Mouse (Mus musculus): ENCODE data around the gene Myrip. TPM values are rescaled to one million over a fixed set of nuclear protein-coding genes. Genes with fewer than 3 reads are reported as not detected.

Gene Myrip
- total and polyA plus RNA-seq, 2 experiments from 2014 or later = 7.0 to 25.6 TPM

- H3K9me3 ChIP-seq (ENCODE audit: low read length) = no peaks in the 10 kb centered on the region
- no peaks in the 10 kb centered on the region for H3K36me3 ChIP-seq (ENCODE audit: insufficient read depth, low read length)
- H3K4me1 ChIP-seq (ENCODE audit: insufficient read depth, low read length) = peaks cover 9% of the 10 kb centered on the region; the same call in 1 of the 2 replicates
- H3K9ac ChIP-seq (replicated peaks; ENCODE audit: low read length, poor library complexity, severe bottlenecking) = no peak overlapping the region
- 80% methylated on average over 10 of the region's 10 CpGs for WGBS
- no peak overlapping the region for H3K27ac ChIP-seq (ENCODE audit: low read depth, low read length)
- H3K27me3 ChIP-seq (ENCODE audit: insufficient read depth, low read length) = no peaks in the 10 kb centered on the region
- no peak overlapping the region for H3K4me2 ChIP-seq (ENCODE audit: low read depth, low read length, poor library complexity, severe bottlenecking)
- no peak overlapping the region for H3K4me3 ChIP-seq (ENCODE audit: low read depth, low read length)
- no peak for TF ChIP-seq CTCF (IDR thresholded peaks at IDR 0.05)
- no peak for ATAC-seq (ENCODE audit: low FRiP score)
- no peak for DNase-seq (ENCODE audit: low spot score)
These were observed 38.8 kb downstream of the Myrip start for GRCm38 (mm10) chr9:120339975-120340695.

DNA sequence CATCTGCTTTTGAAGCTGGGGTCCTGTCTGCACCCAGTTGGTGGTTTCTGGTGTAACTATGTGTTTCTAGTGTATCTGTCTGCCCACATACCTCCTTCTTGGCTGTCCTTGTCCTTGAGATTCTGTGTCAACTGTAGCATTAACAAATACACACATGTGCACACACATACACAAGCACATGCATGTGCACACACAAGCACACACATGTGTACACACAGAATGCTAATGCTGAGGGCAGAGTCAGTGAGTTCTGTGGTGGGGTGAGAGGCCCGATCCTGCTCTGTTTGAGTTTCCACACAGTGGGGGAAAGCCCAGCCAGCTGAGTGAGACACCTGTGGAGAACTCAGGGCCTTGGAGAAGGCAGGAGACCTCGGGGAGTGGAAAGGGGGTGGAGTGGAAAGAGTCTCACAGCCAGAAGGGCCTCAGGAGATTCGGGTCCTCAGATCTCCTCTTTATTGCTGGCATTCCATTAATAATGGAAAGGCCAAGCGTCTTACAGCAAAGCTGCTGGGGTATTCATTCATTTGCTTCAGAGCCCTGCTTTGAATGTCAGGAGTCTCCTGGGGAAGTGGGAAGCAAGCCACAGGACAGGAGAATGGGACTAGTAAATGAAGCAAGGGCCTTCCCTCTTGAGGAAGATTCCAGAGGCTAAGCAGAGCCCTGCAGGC is 41.9 kb downstream of the Myrip start:
- H3K9ac ChIP-seq (replicated peaks; ENCODE audit: low read length, poor library complexity, severe bottlenecking) = no peak overlapping the region
- H3K4me1 ChIP-seq (ENCODE audit: insufficient read depth, low read length) = peaks cover 9% of the 10 kb centered on the region; the same call in 1 of the 2 replicates
- H3K4me2 ChIP-seq (ENCODE audit: low read depth, low read length, poor library complexity, severe bottlenecking) = no peak overlapping the region
- 0 out of 2 replicates have a peak overlapping the region, but pooled peaks have one; percentile 12 for H3K27ac ChIP-seq (ENCODE audit: low read depth, low read length)
- H3K9me3 ChIP-seq (ENCODE audit: low read length) = no peaks in the 10 kb centered on the region
- DNase-seq (ENCODE audit: low spot score) (no peak), ATAC-seq (ENCODE audit: low FRiP score) (no peak)
- H3K27me3 ChIP-seq (ENCODE audit: insufficient read depth, low read length) = no peaks in the 10 kb centered on the region
- TF ChIP-seq CTCF (IDR thresholded peaks at IDR 0.05) = no peak
- 26% methylated on average over 4 of the region's 4 CpGs for WGBS
- H3K36me3 ChIP-seq (ENCODE audit: insufficient read depth, low read length) = no peaks in the 10 kb centered on the region
- no peak overlapping the region for H3K4me3 ChIP-seq (ENCODE audit: low read depth, low read length)

DNA sequence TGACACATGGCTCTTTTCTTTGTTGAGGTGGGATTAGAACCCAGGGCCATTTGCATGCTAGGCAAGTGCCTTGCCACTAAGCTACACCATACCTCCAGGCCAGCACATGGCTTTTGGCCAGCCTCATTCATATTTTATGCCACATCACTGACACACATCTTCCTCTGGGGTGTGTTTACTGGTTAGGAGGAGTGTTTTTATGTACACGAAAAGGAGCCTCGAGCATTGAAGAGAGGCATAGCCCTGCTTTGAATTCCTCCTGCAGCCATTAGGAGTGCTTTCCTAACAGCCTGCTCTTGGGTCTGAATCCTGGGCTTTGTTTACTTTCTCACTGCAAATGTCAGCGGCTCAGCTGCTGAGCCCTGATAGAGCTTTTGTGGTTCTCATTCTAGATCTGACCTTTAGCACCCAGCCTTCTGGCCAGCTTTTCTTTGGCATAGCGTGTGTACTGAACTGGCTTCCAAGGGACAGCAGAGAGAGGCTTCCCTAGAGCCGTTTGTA is 44.4 kb downstream of the Myrip start:
- peaks cover 9% of the 10 kb centered on the region; the same call in 1 of the 2 replicates for H3K4me1 ChIP-seq (ENCODE audit: insufficient read depth, low read length)
- no peaks in the 10 kb centered on the region for H3K9me3 ChIP-seq (ENCODE audit: low read length)
- TF ChIP-seq CTCF (IDR thresholded peaks at IDR 0.05) = no peak
- H3K27me3 ChIP-seq (ENCODE audit: insufficient read depth, low read length) = no peaks in the 10 kb centered on the region
- no peak overlapping the region for H3K4me3 ChIP-seq (ENCODE audit: low read depth, low read length)
- H3K4me2 ChIP-seq (ENCODE audit: low read depth, low read length, poor library complexity, severe bottlenecking) = no peak overlapping the region
- no peaks in the 10 kb centered on the region for H3K36me3 ChIP-seq (ENCODE audit: insufficient read depth, low read length)
- H3K27ac ChIP-seq (ENCODE audit: low read depth, low read length) = 0 out of 2 replicates have a peak overlapping the region, but pooled peaks have one; percentile 33
- no peak overlapping the region for H3K9ac ChIP-seq (replicated peaks; ENCODE audit: low read length, poor library complexity, severe bottlenecking)
- DNase-seq (ENCODE audit: low spot score) (peak; percentile 50), ATAC-seq (ENCODE audit: low FRiP score) (no peak)
- 27% methylated on average over 5 of the region's 5 CpGs for WGBS

- TF ChIP-seq CTCF (IDR thresholded peaks at IDR 0.05) = no peak
- Histone ChIP-seq H3K27me3 (ENCODE audit: insufficient read depth, low read length) (no peaks in the 10 kb centered on the region), H3K4me1 (ENCODE audit: insufficient read depth, low read length) (no peaks in the 10 kb centered on the region), H3K36me3 (ENCODE audit: insufficient read depth, low read length) (no peaks in the 10 kb centered on the region), H3K9me3 (ENCODE audit: low read length) (no peaks in the 10 kb centered on the region), H3K4me3 (ENCODE audit: low read depth, low read length) (no peak overlapping the region), H3K27ac (ENCODE audit: low read depth, low read length) (peak overlapping the region; percentile 43), H3K4me2 (ENCODE audit: low read depth, low read length, poor library complexity, severe bottlenecking) (no peak overlapping the region), H3K9ac (replicated peaks; ENCODE audit: low read length, poor library complexity, severe bottlenecking) (no peak overlapping the region)
- 51% methylated on average over 4 of the region's 4 CpGs for WGBS
- peak; percentile 83 for DNase-seq (ENCODE audit: low spot score)
- peak; percentile 77 for ATAC-seq (ENCODE audit: low FRiP score)
These were observed 47.8 kb downstream of the Myrip start for GRCm38 (mm10) chr9:120349145-120349544.

DNA sequence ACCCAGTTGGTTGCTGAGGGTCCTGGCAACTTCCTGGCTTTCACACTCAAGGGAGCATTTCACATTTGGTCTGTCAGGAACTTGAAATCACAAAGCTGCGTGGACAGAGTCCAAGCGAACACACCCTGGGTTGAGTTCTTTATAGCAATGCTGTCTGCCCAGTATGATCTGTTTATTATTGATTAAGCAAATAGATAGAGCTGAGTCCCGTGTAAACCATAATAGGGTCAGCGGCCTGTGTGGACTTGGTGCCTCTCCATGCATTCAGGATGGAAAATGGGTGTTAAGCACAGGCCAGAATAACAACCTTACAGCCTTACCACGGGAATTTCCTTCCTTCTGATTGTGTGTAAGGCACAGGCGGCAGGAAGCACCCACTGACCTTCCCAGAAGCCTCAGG is 49.0 kb downstream of the Myrip start:
- H3K9ac ChIP-seq (replicated peaks; ENCODE audit: low read length, poor library complexity, severe bottlenecking) = no peak overlapping the region
- no peak for ATAC-seq (ENCODE audit: low FRiP score)
- TF ChIP-seq CTCF (IDR thresholded peaks at IDR 0.05) = no peak
- WGBS = 72% methylated on average over 6 of the region's 6 CpGs
- no peak overlapping the region for H3K27ac ChIP-seq (ENCODE audit: low read depth, low read length)
- H3K4me2 ChIP-seq (ENCODE audit: low read depth, low read length, poor library complexity, severe bottlenecking) = no peak overlapping the region
- H3K36me3 ChIP-seq (ENCODE audit: insufficient read depth, low read length) = no peaks in the 10 kb centered on the region
- H3K4me1 ChIP-seq (ENCODE audit: insufficient read depth, low read length) = no peaks in the 10 kb centered on the region
- H3K27me3 ChIP-seq (ENCODE audit: insufficient read depth, low read length) = no peaks in the 10 kb centered on the region
- no peak overlapping the region for H3K4me3 ChIP-seq (ENCODE audit: low read depth, low read length)
- no peak for DNase-seq (ENCODE audit: low spot score)
- H3K9me3 ChIP-seq (ENCODE audit: low read length) = no peaks in the 10 kb centered on the region

DNA sequence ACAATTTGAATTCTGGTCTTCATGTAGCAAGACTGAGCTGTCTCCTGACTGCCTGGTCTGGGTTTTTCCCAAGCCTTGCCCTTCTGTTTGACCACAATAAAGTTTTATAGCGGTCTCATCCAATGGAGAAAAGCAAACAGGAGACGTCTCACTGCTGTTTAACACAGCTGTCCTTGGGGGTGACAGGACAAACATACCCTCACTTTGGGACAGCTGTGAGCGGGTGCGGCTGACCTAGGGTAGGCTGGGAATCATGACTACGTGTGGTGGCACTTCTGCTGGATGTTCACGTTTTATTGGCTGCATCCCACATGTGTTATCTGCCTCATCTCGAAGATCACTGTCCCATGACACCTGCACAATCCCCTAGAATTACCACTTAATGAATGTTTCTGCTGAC is 49.7 kb downstream of the Myrip start:
- 70% methylated on average over 7 of the region's 7 CpGs for WGBS
- no peak for TF ChIP-seq CTCF (IDR thresholded peaks at IDR 0.05)
- Histone ChIP-seq H3K4me1 (ENCODE audit: insufficient read depth, low read length) (no peaks in the 10 kb centered on the region), H3K27ac (ENCODE audit: low read depth, low read length) (no peak overlapping the region), H3K9me3 (ENCODE audit: low read length) (no peaks in the 10 kb centered on the region), H3K36me3 (ENCODE audit: insufficient read depth, low read length) (no peaks in the 10 kb centered on the region), H3K27me3 (ENCODE audit: insufficient read depth, low read length) (no peaks in the 10 kb centered on the region), H3K9ac (replicated peaks; ENCODE audit: low read length, poor library complexity, severe bottlenecking) (no peak overlapping the region), H3K4me2 (ENCODE audit: low read depth, low read length, poor library complexity, severe bottlenecking) (no peak overlapping the region), H3K4me3 (ENCODE audit: low read depth, low read length) (no peak overlapping the region)
- ATAC-seq (ENCODE audit: low FRiP score) (no peak), DNase-seq (ENCODE audit: low spot score) (no peak)
